Mouse (Mus musculus): Measurements from ENCODE around the gene Astn2. TPM values are rescaled to one million over a fixed set of nuclear protein-coding genes. Genes with fewer than 3 reads are reported as not detected.

Gene Astn2
- polyA plus RNA-seq, 1 experiment from 2014 or later, result 2.9 TPM

- H3K4me2 ChIP-seq (replicated peaks), result no peak overlapping the region
- no peaks in the 10 kb centered on the region for H3K27me3 ChIP-seq
- no peaks in the 10 kb centered on the region for H3K4me1 ChIP-seq
- no peaks in the 10 kb centered on the region for H3K36me3 ChIP-seq
- 56% methylated on average over 1 of the region's 1 CpGs for WGBS
- H3K9me3 ChIP-seq (replicated peaks), result no peaks in the 10 kb centered on the region
- no peak overlapping the region for H3K9ac ChIP-seq
- H3K4me3 ChIP-seq, result no peak overlapping the region
- no peak overlapping the region for H3K27ac ChIP-seq
- no peak for ATAC-seq (ENCODE audit: low FRiP score)
Measured at GRCm38 (mm10) chr4:65373841-65374240, 1030.6 kb downstream of the Astn2 start.

GRCm38 (mm10) chr4:65372731-65373130 lies 1031.7 kb downstream of the Astn2 start:
- no peak for ATAC-seq (ENCODE audit: low FRiP score)
- no peaks in the 10 kb centered on the region for H3K36me3 ChIP-seq
- no peaks in the 10 kb centered on the region for H3K9me3 ChIP-seq (replicated peaks)
- H3K9ac ChIP-seq, result no peak overlapping the region
- H3K4me2 ChIP-seq (replicated peaks), result no peak overlapping the region
- H3K4me3 ChIP-seq, result no peak overlapping the region
- H3K4me1 ChIP-seq, result no peaks in the 10 kb centered on the region
- no peak overlapping the region for H3K27ac ChIP-seq
- H3K27me3 ChIP-seq, result no peaks in the 10 kb centered on the region
- WGBS, result 88% methylated on average over 3 of the region's 3 CpGs

GRCm38 (mm10) chr4:65367135-65367534 lies 1037.3 kb downstream of the Astn2 start:
- no peak overlapping the region for H3K4me2 ChIP-seq (replicated peaks)
- H3K4me1 ChIP-seq, result peaks cover 5% of the 10 kb centered on the region; the same call in 1 of the 2 replicates
- H3K27me3 ChIP-seq, result no peaks in the 10 kb centered on the region
- no peak overlapping the region for H3K4me3 ChIP-seq
- H3K36me3 ChIP-seq, result no peaks in the 10 kb centered on the region
- ATAC-seq (ENCODE audit: low FRiP score), result no peak
- no peak overlapping the region for H3K27ac ChIP-seq
- no peak overlapping the region for H3K9ac ChIP-seq
- no peaks in the 10 kb centered on the region for H3K9me3 ChIP-seq (replicated peaks)

- H3K9ac ChIP-seq, result no peak overlapping the region
- ATAC-seq (ENCODE audit: low FRiP score), result no peak
- no peaks in the 10 kb centered on the region for H3K27me3 ChIP-seq
- H3K4me2 ChIP-seq (replicated peaks), result no peak overlapping the region
- no peak overlapping the region for H3K4me3 ChIP-seq
- no peaks in the 10 kb centered on the region for H3K4me1 ChIP-seq
- no peaks in the 10 kb centered on the region for H3K36me3 ChIP-seq
- no peak overlapping the region for H3K27ac ChIP-seq
- 73% methylated on average over 4 of the region's 4 CpGs for WGBS
- no peaks in the 10 kb centered on the region for H3K9me3 ChIP-seq (replicated peaks)
Measured at GRCm38 (mm10) chr4:65354580-65354979, 1049.8 kb downstream of the Astn2 start.

- H3K27ac ChIP-seq, result no peak overlapping the region
- no peak overlapping the region for H3K9ac ChIP-seq
- no peaks in the 10 kb centered on the region for H3K36me3 ChIP-seq
- 68% methylated on average over 7 of the region's 7 CpGs for WGBS
- no peaks in the 10 kb centered on the region for H3K27me3 ChIP-seq
- no peak overlapping the region for H3K4me2 ChIP-seq (replicated peaks)
- H3K9me3 ChIP-seq (replicated peaks), result no peaks in the 10 kb centered on the region
- H3K4me1 ChIP-seq, result no peaks in the 10 kb centered on the region
- H3K4me3 ChIP-seq, result no peak overlapping the region
- no peak for ATAC-seq (ENCODE audit: low FRiP score)
Measured at GRCm38 (mm10) chr4:65350521-65350920, 1053.9 kb downstream of the Astn2 start.

GRCm38 (mm10) chr4:65341766-65342165 lies 1062.6 kb downstream of the Astn2 start:
- Histone ChIP-seq H3K27ac (no peak overlapping the region), H3K4me3 (no peak overlapping the region), H3K4me2 (replicated peaks) (no peak overlapping the region), H3K9me3 (replicated peaks) (no peaks in the 10 kb centered on the region), H3K9ac (no peak overlapping the region), H3K27me3 (no peaks in the 10 kb centered on the region), H3K36me3 (no peaks in the 10 kb centered on the region), H3K4me1 (no peaks in the 10 kb centered on the region)
- WGBS, result 83% methylated on average over 3 of the region's 3 CpGs
- ATAC-seq (ENCODE audit: low FRiP score), result no peak

- Histone ChIP-seq H3K4me1 (no peaks in the 10 kb centered on the region), H3K27me3 (no peaks in the 10 kb centered on the region), H3K4me3 (no peak overlapping the region), H3K27ac (no peak overlapping the region), H3K9ac (no peak overlapping the region), H3K9me3 (replicated peaks) (no peaks in the 10 kb centered on the region), H3K36me3 (no peaks in the 10 kb centered on the region), H3K4me2 (replicated peaks) (no peak overlapping the region)
- 43% methylated on average over 1 of the region's 1 CpGs for WGBS
- no peak for ATAC-seq (ENCODE audit: low FRiP score)
Measured at GRCm38 (mm10) chr4:65333718-65334117, 1070.7 kb downstream of the Astn2 start.
